Mouse (Mus musculus) adrenal gland, postnatal 4 days (tissue): ENCODE results near the gene Ints2. TPM values are rescaled to one million over a fixed set of nuclear protein-coding genes. Genes with fewer than 3 reads are reported as not detected.

ENCODE experiments used
- DNase-seq, 2 experiments: peaks; one replicate each; pipeline ENCODE4 v3.0.0; 2021 to 2022; ENCODE audit warnings: low spot score in 2 of 2, mixed read lengths in 2 of 2
- total RNA-seq, 2 experiments: library from RNA; stranded (reverse); gene quantifications; 2 replicates each; pipeline ENCODE4 v1.2.3; 2021

Ints2 gene
- total RNA-seq, 2 experiments from 2014 or later = 24.8 to 26.4 TPM

- DNase-seq = no peak
These were observed 81.5 kb downstream of the Ints2 start for GRCm38 (mm10) chr11:86175833-86176232.

GRCm38 (mm10) chr11:86174173-86174572, 83.2 kb downstream of the Ints2 start:
- DNase-seq = peak in 1 of 2 experiments; percentile 30

- DNase-seq = no peak
These were observed 86.6 kb downstream of the Ints2 start for GRCm38 (mm10) chr11:86170743-86171142.

Other genes starting within 250 kb of the Ints2 start
- gene Brip1, start 56.4 kb downstream of the Ints2 start, total RNA-seq = 1 to 10 TPM; 7.0 to 7.1 TPM
- 10 to 100 TPM; 56.2 to 56.5 TPM for gene Med13, start 100.0 kb upstream of the Ints2 start, total RNA-seq
- 10 to 100 TPM; 37.1 to 39.0 TPM for gene Rnft1, start 227.1 kb upstream of the Ints2 start, total RNA-seq